Mouse (Mus musculus): ENCODE results near the gene Zbtb20. TPM values are rescaled to one million over a fixed set of nuclear protein-coding genes. Genes with fewer than 3 reads are reported as not detected.
"Not testable (repeated sequence)": the region's sequence is repeated elsewhere in the genome, so short reads cannot be mapped to it uniquely, and the experiment has no call there.

Gene Zbtb20
- total RNA-seq, 4 experiments from 2014 or later: 90.8 to 101 (median 92.1) TPM

DNA sequence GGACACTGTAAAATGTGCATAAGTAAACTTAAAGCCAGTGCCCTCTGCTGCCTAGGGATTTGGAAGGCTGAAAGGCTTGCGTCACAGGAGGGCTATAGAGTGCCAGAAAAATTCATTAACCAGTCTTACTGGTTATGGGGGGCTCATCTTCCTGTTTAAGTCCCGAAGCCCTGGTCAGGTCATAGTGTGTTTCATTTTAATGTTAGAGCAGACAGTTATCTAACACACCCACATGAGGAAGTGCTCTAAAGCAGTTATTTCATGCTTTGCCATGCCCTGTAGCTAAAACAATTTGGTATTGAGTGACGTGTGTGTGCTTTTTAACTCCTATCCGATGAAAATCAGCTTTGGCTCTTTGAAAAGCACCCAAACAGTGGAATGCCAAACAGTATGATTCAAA is 34.3 kb downstream of the Zbtb20 start:
- DNase-seq (ENCODE audit: low spot score in 2 of 2): no peak

DNA sequence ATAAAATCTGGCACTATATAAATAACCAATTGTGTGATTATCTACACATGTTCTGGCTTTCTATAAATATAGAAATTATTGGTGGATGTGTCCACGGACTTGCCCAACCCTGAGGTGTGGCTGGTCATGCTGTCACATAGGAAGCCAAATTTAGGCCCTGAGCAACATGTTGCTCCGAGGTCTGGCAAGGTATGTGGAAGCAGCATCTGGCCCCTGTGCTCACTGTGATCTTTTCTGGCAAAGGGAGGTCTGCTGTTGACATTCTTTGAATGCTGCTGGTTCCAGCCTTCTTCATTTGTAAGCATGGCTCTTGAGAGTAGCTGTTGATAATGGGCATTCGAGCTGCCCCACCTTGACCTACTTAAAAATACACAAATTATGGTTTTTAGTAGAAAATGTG is 35.0 kb downstream of the Zbtb20 start:
- peak; percentile 46 to 57 for DNase-seq (ENCODE audit: low spot score in 2 of 2)

DNA sequence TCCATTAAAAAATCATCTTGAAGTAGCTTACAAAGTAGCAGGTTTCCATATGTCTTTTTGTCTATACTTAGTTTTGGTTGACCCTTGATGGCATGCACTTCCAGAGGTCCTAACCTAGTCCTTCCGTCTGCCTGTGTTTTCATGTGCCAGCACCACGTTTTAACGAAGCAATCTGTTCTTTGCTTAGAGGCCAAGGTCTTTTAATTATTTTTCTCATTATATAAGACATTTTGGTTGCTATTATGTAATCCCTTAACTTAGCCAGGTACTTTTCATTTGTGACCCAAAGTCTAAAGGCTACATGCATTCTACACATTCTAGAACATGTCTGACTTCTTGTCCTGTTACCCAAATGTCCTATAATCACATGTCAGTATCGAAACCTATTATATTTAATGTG is 35.6 kb downstream of the Zbtb20 start:
- no peak for DNase-seq (ENCODE audit: low spot score in 2 of 2)

GRCm38 (mm10) chr16:42911815-42912214 is 36.1 kb downstream of the Zbtb20 start:
- no peak for DNase-seq (ENCODE audit: low spot score in 2 of 2)

GRCm38 (mm10) chr16:42913291-42913690 is 37.6 kb downstream of the Zbtb20 start:
- no peak for DNase-seq (ENCODE audit: low spot score in 2 of 2)

DNA sequence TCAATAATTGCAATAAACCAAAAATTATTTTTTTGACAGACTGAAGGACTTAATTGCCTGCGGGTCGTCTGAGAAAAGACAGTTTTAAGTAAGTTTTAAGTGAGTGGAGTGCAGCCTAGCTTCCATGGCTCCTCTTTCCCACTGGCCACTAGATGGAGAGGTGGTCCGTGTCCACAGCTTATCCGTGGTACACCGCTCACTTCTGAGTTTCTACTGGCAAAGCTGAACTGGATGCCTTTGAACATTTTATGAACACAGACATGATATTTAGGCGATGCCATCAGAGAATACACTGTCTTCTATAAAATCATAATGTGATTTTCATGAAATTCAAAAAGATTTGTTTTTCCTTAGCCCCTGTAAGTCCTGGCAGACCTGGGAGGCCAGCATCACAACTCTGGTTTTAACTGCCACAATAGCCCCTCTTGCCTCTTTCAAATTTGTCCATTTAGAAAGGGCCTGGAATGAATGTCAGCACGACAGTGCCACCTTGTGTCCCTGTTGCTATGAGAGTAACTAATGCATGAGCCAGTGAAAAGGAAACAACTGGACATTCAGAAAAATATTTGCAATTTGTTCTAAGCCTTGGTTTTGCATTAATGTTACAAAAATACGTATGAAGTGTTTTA is 38.9 kb downstream of the Zbtb20 start:
- DNase-seq (ENCODE audit: low spot score in 2 of 2): no peak

DNA sequence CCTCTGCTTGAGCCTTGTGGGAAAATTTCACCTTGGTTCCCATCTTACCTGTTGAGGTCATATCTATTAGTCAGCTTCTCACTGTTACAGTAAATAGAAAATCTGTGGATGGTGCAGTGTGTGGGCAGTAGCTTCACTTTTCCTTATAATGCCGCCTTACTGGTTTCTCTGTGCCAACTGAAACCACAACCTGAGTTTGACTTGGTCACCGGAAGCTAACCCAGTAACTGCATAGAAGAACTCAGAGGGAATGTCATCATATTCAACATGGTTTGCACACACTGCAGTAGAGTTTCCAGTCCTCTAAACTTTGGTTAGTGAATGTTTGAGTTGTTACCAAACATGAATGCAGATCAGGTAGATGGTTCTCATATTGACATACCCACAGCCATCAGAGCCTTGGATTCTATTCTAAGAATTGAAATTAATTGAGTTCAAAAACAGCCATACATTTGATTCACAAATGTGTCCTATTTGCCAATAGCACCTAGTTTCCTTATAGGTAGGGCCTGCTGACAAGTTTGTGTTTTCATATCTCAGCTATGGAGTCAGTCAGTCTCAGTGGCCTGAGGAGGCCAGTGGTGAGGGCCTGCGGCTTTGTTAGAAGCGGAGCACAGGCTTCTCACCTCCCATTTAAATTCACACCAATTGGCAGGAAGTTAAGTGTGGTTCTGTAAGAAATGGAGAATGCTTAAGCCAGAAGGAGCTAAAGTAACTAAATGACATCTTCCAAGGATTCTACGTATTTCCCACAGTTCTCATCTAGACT is 44.5 kb downstream of the Zbtb20 start:
- DNase-seq (ENCODE audit: low spot score in 2 of 2): no peak

DNA sequence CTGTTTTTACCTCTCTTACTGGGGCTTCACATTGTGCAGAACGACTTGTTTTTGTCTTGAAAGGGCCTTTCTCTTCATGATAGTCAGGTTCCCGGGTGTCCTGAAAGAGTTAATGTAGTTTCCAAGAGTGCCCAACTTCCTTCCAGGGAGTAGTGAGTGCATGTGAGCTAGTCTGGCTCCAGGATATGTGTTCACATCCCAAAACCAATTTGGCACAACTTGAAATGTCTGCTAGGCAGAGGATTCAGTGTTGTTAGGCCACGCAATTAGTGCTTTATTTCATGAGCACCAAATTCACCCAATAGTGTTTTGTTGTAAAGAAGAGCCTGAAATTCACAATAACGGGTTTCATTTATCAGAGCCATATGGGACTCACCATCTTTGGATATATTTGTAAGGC is 45.8 kb downstream of the Zbtb20 start:
- no peak for DNase-seq (ENCODE audit: low spot score in 2 of 2)

DNA sequence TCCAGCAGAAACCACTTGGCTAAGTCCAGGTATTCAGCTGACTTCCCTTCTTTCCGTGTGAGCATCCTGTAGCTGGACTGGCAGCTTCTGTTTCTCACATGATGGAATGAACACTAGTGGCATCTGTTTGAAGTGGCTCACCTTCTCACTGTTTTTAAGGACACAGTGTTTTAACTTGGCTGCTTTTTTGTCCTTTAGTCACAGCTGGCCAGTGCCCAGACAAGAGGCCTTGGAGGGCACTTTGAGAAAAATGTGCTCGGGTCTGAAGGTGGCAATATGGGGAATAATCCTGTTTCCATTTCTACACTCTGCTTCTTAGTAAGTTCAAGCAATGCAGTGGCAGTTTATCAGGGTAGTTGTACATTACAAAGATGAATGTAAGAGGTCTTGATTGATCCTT is 62.5 kb downstream of the Zbtb20 start:
- no peak for DNase-seq (ENCODE audit: low spot score in 2 of 2)

GRCm38 (mm10) chr16:42947016-42947415 is 71.3 kb downstream of the Zbtb20 start:
- DNase-seq (ENCODE audit: low spot score in 2 of 2): no peak

DNA sequence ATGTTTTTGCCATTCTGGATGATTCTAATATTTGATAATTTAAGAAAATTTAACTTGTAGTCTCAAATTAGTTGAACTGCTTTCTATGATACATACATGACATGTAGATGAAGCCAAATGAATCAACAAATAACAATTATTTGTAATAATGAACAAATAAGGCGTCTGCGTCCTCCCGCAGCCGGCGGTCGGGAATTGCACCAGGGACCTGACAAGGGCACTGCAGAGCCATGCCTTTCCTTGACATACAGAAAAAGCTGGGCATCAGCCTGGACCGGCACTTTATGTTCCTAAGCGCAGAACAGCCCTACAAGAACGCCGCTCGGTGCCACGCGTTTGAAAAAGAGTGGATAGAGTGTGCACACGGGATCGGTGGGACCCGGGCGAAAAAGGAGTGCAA is 79.7 kb downstream of the Zbtb20 start:
- DNase-seq (ENCODE audit: low spot score in 2 of 2): not testable (repeated sequence)

DNA sequence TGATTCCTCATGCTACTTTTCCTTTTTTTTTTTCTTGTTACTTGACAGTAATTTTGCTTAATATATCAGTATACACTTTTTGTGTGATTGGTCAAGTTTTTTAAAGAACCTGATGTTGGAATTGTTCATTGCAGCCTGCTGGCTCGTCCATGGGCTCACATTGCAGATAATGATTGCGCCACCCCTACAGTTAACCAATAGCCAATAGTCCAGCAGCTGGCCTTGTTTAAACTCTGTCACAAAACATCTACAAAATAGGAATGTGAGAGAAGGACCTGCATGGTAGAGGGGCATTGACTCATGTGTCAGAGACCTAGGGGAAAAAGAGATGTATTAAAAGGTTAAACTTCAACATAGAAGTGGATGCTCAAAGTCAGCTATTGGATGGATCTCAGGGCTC is 97.2 kb downstream of the Zbtb20 start:
- no peak for DNase-seq (ENCODE audit: low spot score in 2 of 2)

DNA sequence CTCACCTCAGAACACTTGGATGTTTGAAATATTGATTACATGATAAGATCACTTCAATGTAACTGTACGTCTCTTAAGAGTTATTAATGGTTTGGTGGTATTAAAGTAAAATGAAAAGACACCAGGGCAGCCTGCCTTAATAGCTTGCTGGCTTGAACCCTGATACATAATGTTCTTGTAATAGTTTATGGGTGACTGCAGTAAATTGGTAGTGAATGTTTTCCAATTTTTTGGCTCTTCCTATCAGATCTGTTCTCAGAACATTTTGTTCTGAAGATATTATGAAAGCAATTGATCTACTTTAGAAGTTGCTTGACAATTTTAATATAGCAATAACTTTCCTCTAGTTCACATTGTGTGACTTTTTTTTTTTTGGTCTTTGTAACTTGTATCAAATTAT is 123.2 kb downstream of the Zbtb20 start:
- no peak for DNase-seq (ENCODE audit: low spot score in 2 of 2)

DNA sequence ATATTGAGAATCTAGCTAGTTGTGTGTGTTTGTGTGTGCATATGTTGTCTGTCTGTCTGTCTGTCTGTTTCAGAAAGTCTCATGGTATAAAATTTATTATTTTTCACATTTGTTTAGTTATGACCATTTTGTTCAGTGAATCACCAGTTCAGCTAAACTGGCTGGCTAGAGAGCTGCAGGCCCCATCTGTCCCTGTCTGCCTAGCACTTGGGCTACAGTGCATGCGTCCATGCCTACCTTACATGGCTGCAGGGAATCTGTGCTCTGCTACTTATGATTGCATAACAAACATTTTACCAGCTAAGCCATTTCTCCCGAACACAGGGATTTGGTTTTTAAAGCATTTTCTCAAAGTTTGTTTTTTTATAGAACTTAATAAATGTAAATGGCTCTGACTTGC is 150.7 kb downstream of the Zbtb20 start:
- DNase-seq (ENCODE audit: low spot score in 2 of 2): no peak

GRCm38 (mm10) chr16:43029243-43029642 is 153.6 kb downstream of the Zbtb20 start:
- DNase-seq (ENCODE audit: low spot score in 2 of 2): no peak

- no peak for DNase-seq (ENCODE audit: low spot score in 2 of 2)
Observed at GRCm38 (mm10) chr16:43035709-43036108, 160.0 kb downstream of the Zbtb20 start.

GRCm38 (mm10) chr16:43036510-43036909 is 160.8 kb downstream of the Zbtb20 start:
- no peak for DNase-seq (ENCODE audit: low spot score in 2 of 2)

GRCm38 (mm10) chr16:43037320-43037719 is 161.6 kb downstream of the Zbtb20 start:
- DNase-seq (ENCODE audit: low spot score in 2 of 2): no peak

DNA sequence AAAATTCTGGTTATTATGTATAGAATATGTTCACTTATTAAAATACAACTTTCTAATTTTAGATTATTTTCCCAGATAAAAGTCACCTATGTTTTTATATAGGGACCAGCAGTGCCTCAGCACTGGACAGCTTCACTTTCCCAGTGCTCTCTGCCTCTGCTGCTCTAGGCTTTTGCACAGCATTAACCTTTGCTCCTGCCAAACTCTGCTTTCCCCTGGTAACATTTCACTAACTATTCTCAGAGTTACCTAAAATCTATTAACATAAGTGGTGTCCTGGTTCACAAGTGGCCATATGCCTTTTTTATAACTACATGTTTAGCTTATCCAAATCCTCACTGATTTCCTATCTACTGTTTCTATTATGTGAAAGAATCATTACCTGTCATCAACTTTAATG is 169.9 kb downstream of the Zbtb20 start:
- DNase-seq (ENCODE audit: low spot score in 2 of 2): no peak

DNA sequence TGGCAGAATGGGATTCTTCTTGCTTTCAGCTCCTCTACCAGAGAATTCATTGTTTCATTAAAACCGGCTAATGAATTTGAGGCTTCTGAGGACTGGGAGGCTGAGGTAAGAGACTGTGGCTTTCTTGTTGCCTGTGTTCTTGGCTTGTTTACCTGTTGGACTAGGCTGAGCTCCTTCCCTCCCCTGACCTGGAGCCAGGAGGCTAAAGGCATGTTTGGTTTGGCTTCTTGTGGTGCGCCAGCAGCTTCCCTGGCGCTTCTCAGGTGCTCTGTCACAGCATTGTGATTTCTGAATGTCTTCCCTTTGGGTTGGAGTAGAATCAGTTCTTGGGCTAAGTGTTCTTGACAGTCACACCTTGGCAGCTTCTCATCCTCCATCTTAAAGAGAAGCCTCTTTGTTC is 171.0 kb downstream of the Zbtb20 start:
- no peak for DNase-seq (ENCODE audit: low spot score in 2 of 2)

DNA sequence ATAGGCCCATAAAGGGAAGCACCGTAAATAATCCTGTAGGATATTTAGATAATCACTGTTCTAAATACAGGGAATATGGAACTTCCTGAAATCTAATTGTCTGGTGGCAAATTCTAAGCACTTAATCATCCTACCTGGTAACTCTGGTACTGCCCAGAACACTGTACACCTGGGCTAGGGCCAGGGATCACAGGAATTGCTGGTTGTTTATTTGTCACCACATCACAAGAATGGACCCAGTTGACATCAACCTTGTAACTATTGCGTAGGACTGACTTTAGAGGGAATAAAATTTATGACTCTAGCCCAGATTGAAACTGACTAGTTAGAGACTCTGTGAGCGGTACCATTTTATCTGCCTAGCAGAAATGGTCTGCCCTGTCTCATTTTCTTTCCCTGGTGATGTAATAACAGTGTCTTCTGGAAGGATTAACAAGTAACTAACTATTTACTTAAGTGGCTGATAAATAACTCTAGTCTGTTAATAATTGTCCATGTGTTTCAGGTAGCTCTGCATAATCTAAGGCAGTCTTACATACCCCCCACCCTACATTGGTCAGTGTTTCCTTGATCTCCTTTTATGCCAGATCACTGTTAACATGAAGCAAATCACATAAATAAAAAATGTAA is 194.1 kb downstream of the Zbtb20 start:
- no peak for DNase-seq (ENCODE audit: low spot score in 2 of 2)

- DNase-seq (ENCODE audit: low spot score in 2 of 2): no peak
Observed at GRCm38 (mm10) chr16:43071875-43072274, 196.2 kb downstream of the Zbtb20 start.

All from gastrocnemius, adult 8-10 months (tissue).